Mouse (Mus musculus) bone marrow macrophage, adult 2 months (primary cell): ENCODE results near the gene Ndufaf3. TPM values are rescaled to one million over a fixed set of nuclear protein-coding genes. Genes with fewer than 3 reads are reported as not detected.

Experiments
- H3K27ac ChIP-seq: 2 replicates; pipeline ENCODE4 v1.5.1; 2012; ENCODE audit warnings: low read depth, low read length; ENCODE audit not compliant: insufficient read depth
- H3K4me1 ChIP-seq: 2 replicates; pipeline ENCODE4 v1.6.1; 2012; ENCODE audit warnings: low read length; ENCODE audit not compliant: control insufficient read depth, insufficient read depth
- H3K4me3 ChIP-seq: 2 replicates; pipeline ENCODE4 v1.5.1; 2012; ENCODE audit warnings: mild to moderate bottlenecking, low read length, moderate library complexity; ENCODE audit not compliant: insufficient read depth
- CTCF ChIP-seq: IDR thresholded peaks from 2 replicates; pipeline ENCODE4 v1.5.1; 2012; ENCODE audit warnings: low read depth, mild to moderate bottlenecking, low read length, moderate library complexity
- POLR2A ChIP-seq: IDR thresholded peaks from 2 replicates; pipeline ENCODE4 v1.6.1; 2012; ENCODE audit warnings: mild to moderate bottlenecking, low read depth, low read length, borderline replicate concordance
- polyA plus RNA-seq: library from polyadenylated mRNA; stranded (reverse); fragments of >200 nt; gene quantifications from 2 replicates; pipeline ENCODE4 v1.2.4, GENCODE M21; 2012; ENCODE audit not compliant: missing spikeins, insufficient read depth, insufficient read length

Gene Ndufaf3
- polyA plus RNA-seq, 1 experiment, result 29.7 TPM

DNA sequence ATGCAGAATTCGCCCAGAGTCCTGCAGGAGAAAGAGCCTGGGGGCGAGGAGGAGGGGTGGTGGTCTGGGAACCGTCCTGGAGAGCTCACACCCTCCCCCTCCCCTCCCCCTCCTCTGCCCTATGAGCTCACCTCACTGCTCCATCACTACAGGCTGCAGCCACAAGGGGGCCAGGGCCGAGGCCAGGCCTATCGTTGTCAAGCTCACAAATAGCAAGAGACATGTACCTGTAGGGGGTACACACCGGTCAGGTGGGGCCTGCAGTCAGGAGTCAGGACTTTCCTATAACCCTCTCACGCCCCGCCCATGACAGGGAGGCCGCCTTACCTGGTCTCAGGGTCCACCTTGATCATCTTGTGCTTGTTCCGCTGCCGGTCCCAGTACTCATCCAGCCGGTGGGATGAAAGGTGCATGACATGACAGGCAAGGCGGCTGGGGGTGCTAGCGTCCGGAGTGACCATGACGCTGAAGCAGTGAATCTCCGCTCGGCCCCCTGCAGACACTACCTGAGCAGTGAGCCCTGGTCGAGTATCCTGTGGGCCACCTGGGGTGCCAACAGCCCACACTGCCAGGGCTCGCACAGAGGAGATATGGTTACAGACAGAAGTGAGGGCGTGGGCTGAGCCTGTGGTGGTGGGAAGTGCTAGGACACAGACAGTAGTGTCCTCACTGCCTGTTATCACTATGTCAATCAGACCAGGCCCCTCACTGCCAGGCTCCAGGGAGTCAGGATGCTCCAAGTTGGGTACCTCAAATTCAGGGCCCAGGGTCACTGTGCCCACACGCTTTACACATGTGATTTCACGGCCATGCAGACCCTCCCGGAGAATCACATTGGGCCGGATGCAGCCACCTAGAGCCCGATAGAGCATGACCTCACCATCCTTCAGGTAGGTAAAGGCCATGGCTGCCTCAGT lies 6.8 kb upstream of the Ndufaf3 start:
- Histone ChIP-seq H3K4me3 (no peak overlapping the region), H3K27ac (no peak overlapping the region), H3K4me1 (peaks cover 7% of the 10 kb centered on the region)
- TF ChIP-seq POLR2A (no peak), CTCF (peak; percentile 30; the same call in 1 of the 2 replicates)

- Histone ChIP-seq H3K4me3 (no peak overlapping the region), H3K4me1 (peaks cover 10% of the 10 kb centered on the region), H3K27ac (no peak overlapping the region)
- TF ChIP-seq CTCF, result no peak
- no peak for TF ChIP-seq POLR2A
Measured at GRCm38 (mm10) chr9:108572321-108572720, 5.1 kb upstream of the Ndufaf3 start.

- Histone ChIP-seq H3K27ac (no peak overlapping the region), H3K4me1 (peaks cover 10% of the 10 kb centered on the region), H3K4me3 (no peak overlapping the region)
- TF ChIP-seq CTCF (no peak), POLR2A (no peak)
Measured at GRCm38 (mm10) chr9:108571401-108571973, 4.3 kb upstream of the Ndufaf3 start.

GRCm38 (mm10) chr9:108570207-108570896 lies 3.1 kb upstream of the Ndufaf3 start:
- Histone ChIP-seq H3K4me1 (peaks cover 10% of the 10 kb centered on the region), H3K27ac (peak overlapping the region; percentile 27), H3K4me3 (peak overlapping the region; percentile 85)
- 0 out of 2 replicates have a peak, but pooled peaks have one; percentile 51 for TF ChIP-seq POLR2A
- peak; percentile 27; the same call in 1 of the 2 replicates for TF ChIP-seq CTCF

DNA sequence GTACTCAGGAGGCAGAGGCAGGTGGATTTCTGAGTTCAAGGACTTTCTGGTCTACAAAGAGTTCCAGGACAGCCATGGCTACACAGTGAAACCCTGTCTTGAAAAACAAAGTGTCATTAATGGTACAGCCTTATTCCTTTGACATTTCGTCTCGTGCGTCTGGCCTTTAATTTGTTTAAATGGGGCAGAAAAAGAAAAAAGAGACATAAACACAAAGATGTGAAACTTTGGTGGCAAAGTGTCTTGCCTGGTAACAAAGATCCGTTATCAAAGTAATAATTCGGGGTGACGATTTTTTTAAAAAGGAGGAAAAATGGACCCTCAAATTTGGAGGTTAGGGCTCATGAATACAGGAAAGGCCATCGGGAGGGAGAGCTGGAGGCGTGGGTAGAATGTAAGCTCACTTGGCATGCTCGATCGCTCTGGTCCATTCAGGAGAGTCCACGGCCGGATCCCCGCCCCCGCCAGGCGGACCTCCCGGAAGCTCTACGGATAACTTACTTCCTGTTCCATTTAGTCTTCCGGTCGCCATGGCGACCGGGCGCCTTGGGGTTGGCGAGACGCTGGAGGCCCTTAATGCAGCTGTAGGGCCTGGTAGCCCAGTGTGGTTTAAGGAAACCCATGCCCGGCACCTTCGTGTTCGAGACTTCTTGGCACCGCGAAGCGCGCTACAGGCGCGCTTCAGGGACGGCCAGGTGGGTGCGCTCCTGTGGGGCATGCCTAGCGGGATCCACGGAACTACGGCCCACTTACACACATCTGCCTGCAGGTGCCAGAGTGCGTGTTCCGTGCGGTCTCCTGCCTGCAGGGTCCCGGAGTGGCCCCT lies 2.4 kb upstream of the Ndufaf3 start, which contains the start of gene Dalrd3:
Gene Dalrd3 (plus strand): TSS at position 506 of the 826 bp plus-strand sequence.
- peaks cover 10% of the 10 kb centered on the region for H3K4me1 ChIP-seq
- peak within 1 kb of the TSS; percentile 86 for H3K4me3 ChIP-seq
- TF ChIP-seq CTCF (no peak), POLR2A (no peak)
- peak within 1 kb of the TSS; percentile 88 for H3K27ac ChIP-seq

GRCm38 (mm10) chr9:108568511-108568921 lies 1.3 kb upstream of the Ndufaf3 start:
- H3K4me1 ChIP-seq, result peaks cover 10% of the 10 kb centered on the region
- TF ChIP-seq POLR2A (no peak), CTCF (no peak)
- peak overlapping the region; percentile 86 for H3K4me3 ChIP-seq
- H3K27ac ChIP-seq, result peak overlapping the region; percentile 88

DNA sequence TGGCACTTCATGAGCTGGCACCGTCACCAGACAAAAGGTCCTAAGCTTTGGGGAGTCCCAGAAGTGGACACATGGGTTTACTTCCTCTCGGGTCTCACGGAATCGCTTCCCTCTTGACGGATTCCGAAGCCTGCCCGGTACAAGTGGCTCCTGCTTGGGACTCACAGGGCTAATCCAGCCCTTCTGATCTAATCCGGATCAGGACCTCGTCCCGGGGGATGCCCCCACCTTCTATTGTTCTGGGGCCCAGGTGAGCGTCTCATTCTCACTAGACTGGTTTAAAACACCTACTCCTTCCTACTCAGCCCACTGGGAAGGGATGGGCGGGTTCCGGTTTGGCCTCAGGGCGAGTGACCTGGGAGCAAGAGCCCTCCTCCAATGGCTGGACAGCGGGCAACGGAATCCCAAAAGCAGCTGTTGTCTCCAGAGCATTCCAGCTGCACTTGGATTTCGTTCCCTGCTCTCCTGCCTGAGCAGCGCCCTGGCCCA lies 741 bp upstream of the Ndufaf3 start:
- TF ChIP-seq CTCF (no peak), POLR2A (no peak)
- H3K4me1 ChIP-seq, result peaks cover 10% of the 10 kb centered on the region
- peak overlapping the region; percentile 88 for H3K27ac ChIP-seq
- H3K4me3 ChIP-seq, result peak overlapping the region; percentile 86

- peak overlapping the region; percentile 86 for H3K4me3 ChIP-seq
Measured at GRCm38 (mm10) chr9:108565881-108566814, 1.1 kb downstream of the Ndufaf3 start.

More at GRCm38 (mm10) chr9:108565881-108566814, 1.1 kb downstream of the Ndufaf3 start:
- Histone ChIP-seq H3K4me1 (peaks cover 22% of the 10 kb centered on the region), H3K27ac (peak overlapping the region; percentile 66)
- TF ChIP-seq CTCF (no peak), POLR2A (no peak)
